Mouse (Mus musculus) cerebellum, postnatal 36 days (tissue): ENCODE data around the gene G6pc.
"Not testable (repeated sequence)": the region's sequence is repeated elsewhere in the genome, so short reads cannot be mapped to it uniquely, and the experiment has no call there.

ENCODE experiments used
- DNase-seq, 2 experiments: peaks; one replicate each; pipeline ENCODE4 v3.0.0; 2021 to 2022; ENCODE audit warnings: mixed read lengths in 2 of 2

G6pc gene

DNA sequence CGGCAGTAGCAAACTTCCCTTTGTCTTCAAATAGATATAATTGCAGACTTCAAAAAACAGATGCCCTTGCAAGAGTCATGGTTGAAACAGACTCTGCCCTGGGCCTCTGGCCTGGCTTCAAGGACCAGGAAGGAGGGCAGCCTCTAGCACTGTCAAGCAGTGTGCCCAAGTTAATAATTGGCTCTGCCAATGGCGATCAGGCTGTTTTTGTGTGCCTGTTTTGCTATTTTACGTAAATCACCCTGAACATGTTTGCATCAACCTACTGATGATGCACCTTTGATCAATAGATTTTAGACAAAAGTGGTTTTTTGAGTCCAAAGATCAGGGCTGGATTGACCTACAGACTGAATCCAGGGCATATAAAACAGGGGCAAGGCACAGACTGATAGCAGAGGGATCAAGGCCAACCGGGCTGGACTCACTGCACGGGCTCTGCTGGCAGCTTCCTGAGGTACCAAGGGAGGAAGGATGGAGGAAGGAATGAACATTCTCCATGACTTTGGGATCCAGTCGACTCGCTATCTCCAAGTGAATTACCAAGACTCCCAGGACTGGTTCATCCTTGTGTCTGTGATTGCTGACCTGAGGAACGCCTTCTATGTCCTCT, at the start of gene G6pc:
G6pc (plus strand) TSS at position 236 of the 610 bp plus-strand sequence.
- no peak for DNase-seq

DNA sequence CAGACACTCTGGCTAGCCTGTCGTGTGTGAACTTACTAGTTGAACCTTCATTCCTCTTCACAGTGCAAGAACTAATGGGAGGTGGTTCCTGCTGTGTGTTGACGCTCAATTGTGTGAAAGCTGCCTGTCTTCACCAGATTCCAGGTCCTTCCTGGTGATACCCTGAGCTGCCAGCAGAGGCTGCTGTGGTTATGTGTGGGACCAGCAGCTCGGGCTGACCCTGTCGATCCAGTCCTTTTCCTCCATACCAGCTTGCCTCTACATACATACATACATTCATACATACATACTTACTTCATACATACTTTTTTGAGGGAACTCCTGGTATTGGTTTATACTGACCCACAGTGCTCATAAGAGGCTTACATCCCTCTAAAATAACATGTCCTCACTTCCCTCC, 43.8 kb upstream of the G6pc start:
- peak; percentile 72 for DNase-seq

DNA sequence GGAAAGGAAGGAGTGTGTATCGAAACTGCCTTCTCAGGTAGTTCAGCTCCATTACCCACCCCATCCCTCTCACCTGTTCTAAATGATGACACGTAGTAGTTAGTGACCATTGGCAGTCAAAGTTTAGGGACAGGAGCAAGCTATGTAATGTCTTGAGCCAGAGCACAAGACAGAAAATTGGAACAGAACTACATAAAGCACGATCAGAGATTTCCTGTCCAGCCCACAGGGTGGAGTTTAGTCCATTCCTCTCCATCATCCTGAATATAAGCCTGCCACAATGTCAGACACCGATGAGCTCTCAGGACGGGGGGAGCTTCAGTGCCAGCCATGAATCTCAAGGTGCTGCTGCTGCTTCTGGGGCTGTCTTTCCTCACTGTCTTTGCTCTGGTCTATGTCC, 42.6 kb upstream of the G6pc start, which contains the start of gene Aoc2:
Aoc2 (plus strand) TSS at position 301 of the 400 bp plus-strand sequence.
- DNase-seq: no peak

DNA sequence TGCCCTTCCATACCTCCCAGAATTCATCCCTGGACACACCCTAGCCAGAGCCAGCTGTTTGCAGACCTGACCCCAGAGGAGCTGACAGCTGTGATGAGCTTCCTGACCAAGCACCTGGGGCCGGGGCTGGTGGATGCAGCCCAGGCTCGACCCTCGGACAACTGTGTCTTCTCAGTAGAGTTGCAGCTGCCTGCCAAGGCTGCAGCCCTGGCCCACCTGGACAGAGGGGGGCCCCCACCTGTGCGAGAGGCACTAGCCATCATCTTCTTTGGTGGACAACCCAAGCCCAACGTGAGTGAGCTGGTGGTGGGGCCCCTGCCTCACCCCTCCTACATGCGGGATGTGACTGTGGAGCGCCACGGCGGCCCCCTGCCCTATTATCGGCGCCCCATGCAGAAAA, 42.2 kb upstream of the G6pc start:
- DNase-seq: not testable (repeated sequence)

DNA sequence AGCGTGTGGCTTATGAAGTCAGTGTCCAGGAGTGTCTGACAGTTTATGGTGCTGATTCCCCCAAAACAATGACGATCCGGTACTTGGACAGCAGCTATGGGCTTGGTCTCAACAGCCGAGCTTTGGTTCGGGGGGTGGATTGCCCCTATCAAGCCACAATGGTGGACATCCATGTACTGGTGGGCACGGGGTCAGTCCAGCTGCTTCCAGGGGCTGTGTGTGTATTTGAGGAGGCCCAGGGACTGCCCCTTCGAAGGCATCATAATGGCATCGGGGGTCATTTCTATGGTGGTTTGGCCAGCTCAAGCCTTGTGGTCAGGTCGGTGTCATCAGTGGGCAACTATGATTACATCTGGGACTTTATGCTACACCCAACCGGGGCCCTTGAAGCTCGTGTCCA, 41.2 kb upstream of the G6pc start:
- DNase-seq: no peak

DNA sequence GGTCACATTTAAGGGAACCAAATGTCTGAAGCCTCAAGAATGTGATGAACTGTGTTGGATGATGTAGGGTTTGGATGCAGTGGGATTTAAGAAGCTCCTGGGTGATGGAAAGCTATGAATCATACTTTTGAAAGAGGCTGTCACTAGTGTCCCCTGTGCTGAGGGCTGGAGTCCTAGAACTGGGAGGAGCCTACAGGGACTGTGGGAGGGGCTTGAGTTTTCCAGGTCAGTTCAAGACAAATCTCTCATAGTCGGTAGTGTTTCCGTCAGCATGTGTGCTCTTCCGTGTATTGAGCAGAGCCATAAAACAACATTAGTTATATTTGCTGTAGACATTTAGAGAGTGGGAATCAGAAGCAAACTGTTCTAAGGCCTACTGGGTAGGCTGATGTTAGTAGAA, 40.0 kb upstream of the G6pc start:
- no peak for DNase-seq

DNA sequence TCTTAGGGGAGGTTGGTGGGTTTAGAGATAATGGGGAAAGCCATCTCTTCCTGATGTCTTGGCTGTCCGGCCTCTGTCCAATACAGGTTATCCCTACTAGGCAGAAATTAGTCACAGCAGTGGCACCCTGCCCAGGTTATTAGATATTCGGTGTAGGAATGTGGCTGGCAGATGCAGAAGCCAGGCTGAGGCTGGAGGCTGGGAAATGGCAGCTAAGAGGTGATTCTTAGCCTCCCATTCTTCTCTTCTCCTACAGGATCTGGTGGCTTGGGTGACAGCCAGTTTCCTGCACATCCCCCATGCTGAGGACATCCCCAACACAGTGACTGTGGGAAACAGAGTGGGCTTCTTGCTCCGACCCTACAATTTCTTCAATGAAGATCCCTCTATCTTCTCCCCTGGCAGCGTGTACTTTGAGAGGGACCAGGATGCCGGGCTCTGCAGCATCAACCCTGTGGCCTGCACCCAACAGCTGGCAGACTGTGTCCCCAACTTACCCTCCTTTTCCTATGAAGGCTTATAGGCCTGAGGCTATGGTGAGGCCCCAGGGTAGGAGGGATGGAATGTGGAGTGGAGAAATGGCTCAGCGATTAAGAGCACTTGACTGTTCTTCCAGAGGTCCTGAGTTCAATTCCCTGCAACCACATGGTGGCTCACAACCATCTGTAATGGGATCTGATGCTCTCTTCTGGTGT, 38.3 kb upstream of the G6pc start:
- DNase-seq: no peak

DNA sequence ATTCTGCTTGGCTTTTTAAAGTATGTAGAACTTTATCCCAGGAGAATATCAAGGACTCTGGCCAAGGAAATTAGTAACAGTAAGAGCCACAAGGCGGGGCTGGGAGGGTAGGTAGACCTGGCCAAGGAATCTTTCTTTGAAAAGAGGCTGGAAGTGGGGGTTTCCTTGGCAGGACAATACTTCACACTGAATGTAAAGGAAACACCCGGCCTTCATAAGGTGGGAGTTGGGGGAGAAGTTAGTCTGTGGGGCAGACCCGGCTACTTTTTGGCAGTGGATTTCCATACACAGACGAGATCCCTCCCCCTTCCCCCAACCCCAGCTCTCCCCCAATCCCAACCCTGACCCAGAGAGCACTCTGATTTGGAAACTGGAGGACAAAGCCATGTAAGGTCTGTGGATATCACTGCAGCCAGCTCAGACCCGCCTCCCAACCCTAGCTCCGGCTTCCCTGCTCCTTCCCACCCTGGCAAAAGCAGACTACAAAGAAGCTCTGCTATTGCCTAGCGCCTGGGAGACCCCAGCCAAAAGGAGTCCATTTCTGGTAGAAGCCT, 36.9 kb upstream of the G6pc start, which contains the start of gene Aoc3:
Aoc3 (plus strand) TSS at position 235 of the 554 bp plus-strand sequence.
- DNase-seq: no peak

DNA sequence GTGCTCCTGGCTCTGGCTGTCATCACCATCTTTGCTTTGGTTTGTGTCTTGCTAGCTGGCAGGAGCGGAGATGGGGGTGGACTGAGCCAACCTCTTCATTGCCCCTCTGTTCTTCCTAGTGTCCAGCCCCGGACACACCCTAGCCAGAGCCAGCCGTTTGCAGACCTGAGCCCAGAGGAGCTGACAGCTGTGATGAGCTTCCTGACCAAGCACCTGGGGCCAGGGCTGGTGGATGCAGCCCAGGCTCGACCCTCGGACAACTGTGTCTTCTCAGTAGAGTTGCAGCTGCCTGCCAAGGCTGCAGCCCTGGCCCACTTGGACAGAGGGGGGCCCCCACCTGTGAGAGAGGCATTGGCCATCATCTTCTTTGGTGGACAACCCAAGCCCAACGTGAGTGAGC, 36.4 kb upstream of the G6pc start:
- not testable (repeated sequence) for DNase-seq

DNA sequence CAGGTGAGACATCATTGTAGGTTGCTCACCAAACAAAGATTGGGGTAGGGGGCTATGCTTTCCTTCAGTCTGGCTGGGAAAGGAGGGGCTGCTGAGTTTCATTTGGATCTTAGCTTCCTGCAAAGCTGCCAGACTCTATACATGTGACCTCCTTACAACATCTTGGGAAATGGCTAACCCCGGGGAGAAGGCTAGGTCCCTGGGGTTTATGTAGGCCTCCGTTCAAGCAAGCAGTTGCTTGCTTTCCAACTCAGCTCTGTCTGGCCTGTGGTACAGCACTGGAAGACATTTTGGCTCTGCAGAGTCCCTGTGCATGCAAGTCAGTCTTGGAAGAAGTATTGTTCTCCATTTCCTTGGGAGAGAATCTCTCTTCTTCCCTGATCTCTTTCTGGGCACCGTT, 34.8 kb upstream of the G6pc start:
- no peak for DNase-seq

DNA sequence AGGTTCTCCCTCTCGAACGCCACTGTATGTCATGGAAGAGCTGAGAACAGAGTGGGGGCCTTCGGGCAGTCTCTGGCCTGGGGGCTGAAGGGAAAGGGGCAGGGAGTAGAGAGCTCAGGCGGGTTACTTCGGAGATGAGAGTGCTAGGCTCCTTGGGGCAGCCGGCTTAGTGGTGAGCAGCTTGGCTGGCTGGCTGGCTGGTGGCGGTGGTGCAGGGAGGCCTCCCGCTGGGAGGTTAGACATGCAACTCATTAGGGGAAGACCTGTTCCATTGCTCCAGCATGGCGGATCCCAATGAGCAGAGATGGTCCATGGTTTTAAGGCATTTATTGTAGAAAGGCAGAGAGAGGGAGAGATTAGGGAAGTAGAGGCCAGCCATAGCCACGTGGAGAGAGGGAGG, 33.3 kb upstream of the G6pc start:
- no peak for DNase-seq

DNA sequence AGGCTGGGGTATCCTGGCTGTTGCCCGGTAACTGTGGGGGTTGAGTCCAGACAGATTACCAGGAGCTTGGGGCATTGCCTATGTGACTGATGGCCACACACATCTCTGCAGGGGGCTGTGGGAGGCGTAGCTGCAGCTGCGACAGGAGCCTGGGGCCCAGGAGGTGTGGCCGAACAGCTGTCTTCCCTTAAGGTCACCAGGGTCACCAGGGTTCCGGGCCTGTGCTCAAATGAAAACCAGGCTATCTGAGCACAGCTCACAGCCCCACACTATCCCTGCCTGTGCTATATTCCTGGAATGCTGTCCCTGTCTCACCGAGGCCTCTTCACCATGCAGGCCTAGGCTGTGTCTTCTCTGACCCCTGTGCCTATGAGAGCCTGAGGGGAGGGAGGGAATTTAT, 32.8 kb upstream of the G6pc start:
- no peak for DNase-seq

DNA sequence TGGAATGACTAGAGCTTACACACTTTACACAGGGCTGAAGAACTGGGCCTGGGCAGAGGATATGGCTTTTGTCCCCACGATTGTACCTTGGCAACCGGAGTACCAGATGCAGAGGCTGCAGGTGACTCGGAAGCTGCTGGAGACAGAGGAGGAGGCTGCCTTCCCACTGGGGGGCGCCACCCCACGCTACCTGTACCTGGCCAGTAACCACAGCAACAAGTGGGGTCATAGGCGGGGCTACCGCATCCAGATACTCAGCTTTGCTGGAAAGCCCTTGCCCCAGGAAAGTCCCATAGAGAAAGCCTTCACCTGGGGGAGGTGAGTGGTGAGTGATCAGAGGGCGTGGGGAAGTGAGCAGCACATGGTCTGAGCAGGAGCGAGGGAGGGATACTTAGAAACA, 31.7 kb upstream of the G6pc start:
- peak in 1 of 2 experiments; percentile 9 for DNase-seq

DNA sequence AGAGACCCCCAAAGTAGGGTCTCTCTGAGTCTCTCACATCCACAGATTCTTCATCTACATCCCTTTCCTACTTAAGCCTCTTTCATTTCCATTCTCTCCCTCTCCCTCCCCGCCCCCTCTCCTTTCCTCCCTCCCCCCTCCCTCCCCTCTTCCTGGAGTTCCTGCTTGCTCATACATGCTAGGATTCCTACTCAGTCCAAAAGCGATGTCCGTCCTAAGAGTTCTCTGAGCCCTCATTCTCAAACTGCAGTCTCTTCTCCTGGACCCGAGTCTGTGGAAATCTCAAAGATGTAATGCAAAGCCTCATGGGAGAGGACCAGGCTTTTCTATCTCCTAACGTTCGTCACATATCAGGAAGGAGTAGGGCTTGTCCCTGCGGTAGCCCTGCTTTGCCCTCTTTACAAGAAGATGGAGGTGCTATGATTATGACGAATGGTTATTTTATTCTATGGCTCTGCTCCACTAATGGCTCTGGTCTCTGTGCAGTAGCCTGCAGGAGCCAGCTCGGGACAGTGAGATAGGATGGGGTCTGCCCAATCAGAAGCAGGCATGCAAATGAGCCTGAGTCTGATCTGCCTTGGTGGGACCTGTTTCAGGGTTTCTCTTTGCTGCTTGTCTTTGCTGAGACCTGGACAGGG, 29.1 kb upstream of the G6pc start:
- DNase-seq: peak; percentile 24 to 29

DNA sequence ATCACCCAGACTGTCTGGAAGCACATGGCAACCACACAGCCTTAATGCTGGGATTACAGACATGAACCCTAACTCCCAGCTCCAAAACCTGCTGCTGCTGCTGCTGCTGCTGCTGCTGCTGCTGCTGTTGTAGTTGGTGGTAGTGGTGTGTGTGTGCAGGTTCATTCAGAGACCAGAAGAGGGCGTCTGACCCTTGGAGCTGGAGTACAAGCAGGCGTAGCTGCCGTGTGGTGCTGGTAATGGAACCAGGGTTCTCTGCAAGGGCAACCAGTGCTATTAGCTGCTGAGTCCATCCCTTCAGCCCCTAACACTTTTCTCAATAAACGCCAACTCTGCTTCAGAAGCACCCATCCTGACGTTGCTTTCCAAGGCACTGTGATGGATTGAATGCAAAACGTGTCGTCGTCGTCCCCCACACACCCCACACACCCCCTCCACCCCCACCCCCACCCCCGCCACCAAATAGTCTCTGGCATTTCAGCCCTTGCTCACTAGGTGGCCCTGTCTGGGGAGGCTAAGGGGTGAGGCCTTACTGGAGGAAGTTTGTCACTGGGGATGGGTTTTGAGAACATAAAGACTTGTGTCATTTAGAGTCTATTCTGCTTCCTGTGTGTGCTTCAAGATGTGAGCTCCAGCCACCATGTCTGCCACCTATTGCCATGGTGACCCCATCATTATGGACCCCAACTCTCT, 20.1 kb upstream of the G6pc start:
- DNase-seq: no peak

DNA sequence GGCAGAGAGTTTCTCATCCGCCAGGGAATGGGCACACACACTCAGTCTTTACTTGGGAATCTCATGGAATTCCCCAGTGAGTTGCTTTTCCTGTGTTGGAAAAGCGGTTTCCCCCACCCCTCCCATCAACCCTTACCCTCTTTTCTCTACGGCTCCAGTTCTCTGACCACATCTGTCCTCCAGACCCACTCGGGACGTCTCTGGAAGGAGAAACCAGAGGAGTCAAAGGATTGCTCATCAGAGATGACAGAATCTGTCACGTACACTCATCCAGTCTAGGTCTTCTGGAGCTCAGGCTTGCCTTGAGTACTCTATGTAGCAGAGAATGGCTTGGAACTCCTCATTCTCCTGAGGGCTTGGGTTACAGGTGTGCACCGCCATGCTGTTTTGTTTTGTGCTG, 18.6 kb upstream of the G6pc start:
- DNase-seq: no peak

DNA sequence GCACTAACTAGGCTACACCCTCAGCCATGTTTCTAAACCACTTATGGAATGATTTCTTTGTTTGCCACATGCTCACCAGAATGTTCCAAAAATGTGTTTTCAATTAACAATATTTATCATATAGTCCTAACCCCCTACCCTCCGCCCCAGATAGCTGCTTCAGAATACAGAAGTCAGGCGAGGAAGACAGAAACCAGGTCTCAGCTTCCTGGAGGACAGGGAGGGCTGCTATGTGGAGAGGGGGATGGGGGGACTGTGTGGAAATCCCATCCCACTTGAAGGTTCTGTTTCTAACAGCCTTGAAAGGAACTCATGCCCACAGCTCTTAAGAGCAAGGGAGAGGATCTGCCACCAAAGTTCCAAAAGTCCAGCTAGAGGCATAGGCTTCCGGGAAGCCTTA, 18.1 kb upstream of the G6pc start:
- no peak for DNase-seq

DNA sequence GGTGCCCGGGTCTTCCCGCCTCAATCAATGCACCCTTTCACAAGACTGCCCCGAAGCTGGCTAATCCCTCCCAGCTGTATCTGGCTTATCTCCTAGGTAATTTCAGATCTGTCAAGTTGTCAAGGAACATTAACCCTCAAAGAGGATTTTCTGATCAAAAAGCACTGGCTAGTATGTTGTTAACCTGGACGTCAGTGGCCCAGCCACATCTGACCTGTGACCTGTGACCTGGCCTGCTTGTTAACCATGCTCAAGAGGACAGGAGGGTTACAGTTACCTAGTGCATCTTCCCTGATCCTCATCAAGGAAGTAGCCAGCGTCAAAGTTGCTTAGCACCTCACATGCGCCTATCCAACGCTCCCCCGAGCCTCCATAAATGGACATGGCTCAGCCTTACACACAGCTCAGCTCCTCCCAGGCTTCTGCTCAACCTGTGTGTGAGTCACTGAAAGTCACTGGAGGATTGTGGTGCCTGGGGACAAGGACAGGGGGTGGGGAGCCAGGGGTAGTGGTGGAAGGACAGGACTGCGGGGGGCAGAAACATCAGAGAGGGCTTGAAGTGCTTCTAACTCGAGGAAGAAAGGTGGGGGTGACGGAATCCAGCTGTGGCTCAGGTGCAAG, 16.2 kb upstream of the G6pc start:
- no peak for DNase-seq

DNA sequence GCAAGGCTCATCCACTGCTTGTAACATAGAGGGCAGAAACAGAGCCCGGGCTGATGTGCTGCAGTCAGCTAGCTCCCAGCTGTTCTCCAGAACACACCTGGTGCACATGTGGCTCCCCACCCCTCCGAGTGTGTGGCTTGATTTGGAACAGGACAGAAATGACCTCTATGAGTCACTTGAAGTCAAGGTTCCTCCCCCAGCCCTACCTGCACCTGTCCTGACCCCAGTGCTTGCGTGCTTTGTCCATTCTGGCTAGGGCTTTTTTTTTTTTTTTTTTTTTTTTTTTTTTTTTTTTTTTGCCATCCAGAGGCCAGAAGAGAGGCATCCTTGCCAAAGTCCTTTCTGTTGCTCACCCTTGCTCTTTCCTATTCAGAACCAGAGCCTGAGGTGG, 15.6 kb upstream of the G6pc start:
- no peak for DNase-seq

DNA sequence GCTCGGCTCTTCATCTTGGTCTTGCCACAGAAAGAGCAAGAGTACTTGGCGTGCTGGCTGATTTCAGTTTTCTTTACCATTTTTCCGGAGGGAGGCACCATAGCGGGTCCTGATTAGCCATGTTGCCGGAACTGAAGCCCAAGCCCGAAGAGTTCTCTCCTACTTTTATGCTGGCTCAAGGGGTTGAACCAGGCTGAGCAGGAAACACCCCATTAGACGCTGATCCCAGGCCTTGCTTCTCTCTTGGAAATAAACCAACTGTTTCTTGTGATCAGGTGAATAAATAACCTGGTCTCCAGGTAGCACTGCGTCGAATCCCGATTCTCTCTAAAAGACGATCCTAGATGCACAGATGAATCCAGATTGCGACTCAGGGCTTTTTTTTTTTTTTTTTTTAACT, 13.9 kb upstream of the G6pc start:
- DNase-seq: no peak

DNA sequence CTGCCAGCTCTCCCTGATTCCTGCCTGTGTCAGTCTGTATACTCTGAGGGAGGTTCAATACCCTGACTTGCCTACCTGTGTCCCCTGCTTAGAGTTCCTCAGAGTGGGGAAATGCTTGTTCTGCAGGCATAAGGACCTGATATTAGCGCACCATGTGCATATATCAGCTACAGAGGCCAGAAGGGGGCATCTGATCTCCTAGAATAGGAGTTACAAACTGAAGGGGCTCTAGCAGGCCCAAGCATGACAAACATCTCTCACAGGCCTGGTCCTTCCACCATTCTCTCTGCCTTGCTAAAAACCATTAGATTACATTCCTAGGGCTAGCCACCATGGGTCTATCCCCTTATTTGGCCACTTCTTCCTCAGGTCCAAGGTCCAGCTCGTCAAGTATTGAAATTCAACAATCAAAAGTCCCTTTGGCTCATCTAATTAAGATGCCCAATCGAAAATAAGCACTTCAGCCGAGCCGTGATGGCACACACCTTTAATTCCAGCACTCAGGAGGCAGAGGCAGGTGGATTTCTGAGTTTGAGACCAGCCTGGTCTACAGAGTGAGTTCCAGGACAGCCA, 12.8 kb upstream of the G6pc start:
- no peak for DNase-seq

DNA sequence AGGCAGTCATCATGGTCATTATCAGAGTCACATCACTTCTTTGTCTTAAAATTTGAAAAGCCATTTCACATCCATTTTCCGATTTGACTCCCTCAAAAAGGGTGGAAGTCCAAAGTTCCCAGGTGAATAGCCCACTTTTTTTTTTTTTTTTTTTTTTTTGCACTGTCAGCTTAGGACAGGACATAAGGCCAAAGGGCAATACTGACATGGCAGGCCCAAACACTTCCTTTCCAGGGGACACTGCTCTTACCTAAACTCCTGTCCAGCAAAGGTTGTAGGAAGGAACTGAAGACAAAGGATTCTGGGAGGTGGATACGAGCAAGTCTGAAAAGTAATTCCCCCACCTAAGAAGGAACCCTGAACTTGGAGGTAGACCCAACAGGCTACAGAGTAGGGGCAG, 11.4 kb upstream of the G6pc start:
- DNase-seq: no peak
